Mouse (Mus musculus): Measurements from ENCODE around the gene Clgn. TPM values are rescaled to one million over a fixed set of nuclear protein-coding genes. Genes with fewer than 3 reads are reported as not detected.
A peak's percentile ranks its signal among the peaks of the same experiment; 100 is the strongest.
"Not testable (repeated sequence)": the region's sequence is repeated elsewhere in the genome, so short reads cannot be mapped to it uniquely, and the experiment has no call there.

Clgn gene
- total RNA-seq, 2 experiments from 2014 or later, result not detected

DNA sequence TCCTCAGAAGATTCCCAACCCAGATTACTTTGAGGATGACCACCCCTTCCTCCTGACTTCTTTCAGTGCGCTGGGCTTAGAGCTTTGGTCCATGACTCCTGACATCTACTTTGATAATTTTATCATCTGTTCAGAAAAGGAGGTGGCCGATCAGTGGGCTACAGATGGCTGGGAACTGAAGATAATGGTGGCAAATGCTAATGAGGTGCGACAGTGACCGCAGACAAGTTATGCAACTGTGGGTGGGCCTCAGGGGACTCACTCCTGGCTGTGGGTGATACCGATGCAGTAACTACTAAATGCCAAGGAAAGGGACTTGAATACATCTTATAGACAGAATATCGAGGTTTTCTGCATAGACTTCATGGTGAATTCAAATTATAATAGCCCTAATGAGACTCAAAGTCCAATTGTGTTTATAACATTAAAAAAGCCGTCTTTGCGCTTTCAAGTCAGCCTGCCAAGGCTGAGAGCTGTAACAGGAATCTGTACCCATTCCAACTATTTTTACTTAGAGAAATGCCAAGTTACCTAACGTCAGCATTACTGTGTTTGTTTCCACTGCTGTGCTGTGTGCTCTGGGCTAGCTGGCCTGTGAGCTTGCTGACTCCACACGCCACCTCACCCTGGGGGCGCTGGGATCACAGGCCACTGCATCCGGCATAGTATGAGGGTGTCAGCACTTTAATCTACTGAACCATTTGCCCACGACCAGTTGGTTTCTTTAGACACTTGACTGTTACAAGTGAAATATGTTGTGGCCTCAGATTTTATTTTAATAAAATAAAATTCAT, 33.6 kb downstream of the Clgn start:
- DNase-seq, result no peak

GRCm38 (mm10) chr8:83425202-83425601, 35.5 kb downstream of the Clgn start:
- no peak for DNase-seq

GRCm38 (mm10) chr8:83426104-83426759, 36.6 kb downstream of the Clgn start:
- DNase-seq, result no peak

DNA sequence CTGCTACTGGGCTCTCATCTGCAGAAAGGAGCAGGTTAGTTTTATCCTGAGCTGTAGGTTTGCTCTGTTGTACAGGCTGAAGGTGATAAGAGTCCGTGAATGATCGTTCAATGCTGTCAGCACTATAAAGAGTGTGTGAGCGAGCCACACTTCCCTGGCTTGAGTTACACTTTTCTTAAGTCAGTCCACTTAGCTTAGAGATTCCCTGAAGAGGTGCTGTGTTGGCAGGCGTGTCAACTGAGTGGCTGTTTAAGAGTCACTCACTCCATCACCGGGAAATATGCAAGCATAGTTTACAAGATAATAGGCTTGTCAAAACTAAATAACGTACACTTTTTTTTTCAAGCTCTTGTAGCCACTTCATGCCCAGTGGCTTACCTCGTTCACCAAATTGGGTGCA, 37.3 kb downstream of the Clgn start:
- DNase-seq, result no peak

GRCm38 (mm10) chr8:83428621-83429020, 39.0 kb downstream of the Clgn start:
- DNase-seq, result not testable (repeated sequence)

DNA sequence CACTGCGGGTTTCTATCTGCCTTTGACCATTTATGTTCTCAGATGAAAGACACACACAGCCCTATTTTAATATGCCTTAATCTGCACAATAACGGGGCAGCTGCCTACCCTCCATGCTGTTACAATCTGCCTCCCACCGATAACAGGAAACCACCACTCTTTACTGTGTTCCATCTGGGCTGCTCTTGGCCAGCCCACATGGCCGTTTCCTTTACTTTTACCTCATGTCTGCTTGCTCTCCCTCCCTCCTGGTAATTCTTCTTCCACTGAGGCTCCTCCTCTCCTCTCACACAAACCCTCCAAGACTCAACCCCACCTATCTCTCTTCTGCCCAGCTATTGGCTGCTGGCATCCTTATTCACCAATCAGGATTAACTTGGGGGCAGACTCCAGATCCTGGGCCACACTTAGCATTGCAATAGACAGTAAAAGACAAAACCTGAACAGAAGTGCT, 39.4 kb downstream of the Clgn start:
- no peak for DNase-seq

DNA sequence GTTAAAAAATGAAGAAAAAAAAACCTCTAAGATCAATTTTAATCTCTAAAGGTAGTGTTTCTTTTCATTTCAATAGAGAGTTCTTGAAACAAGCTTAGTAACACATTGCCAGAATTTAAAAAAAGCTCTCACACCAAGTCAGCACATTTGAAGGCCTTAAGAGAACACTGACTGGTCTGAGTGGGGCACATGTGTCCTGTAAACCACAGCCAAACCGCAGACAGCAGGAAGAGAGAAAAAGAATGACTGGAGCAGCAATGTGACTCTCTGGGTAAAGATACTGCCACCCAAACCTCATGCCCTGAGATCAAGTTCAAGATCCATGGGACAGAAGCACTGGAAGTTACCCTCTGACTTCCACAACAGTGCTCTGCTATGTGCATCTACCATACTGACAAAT, 47.4 kb downstream of the Clgn start:
- no peak for DNase-seq

DNA sequence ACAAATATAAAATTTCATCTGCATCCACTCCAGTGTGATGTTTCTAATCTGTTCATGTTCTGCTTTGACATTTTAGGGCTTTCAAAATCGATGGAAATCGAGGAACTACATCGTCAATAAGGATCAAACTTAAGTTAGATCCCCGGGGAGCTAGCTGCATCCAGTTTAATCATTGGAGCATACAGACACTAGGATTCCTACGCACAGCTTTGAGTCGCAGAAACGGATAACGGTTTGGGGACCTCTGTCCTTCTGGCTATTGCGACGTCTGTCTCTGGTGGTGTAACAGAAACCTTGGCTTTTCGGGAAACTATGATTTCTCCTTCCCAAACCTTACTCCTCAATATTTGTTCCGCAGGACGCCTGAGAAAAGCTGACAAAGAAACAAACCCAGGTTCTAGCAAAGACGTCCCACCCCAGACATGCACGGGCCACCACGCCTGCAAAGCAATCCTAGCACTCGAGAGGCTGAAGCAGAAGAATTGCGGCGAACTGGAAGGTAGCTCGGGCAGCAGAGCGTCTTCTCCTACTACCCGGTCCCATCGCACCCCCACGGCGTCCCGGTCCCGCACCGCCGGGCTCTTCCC, 52.1 kb downstream of the Clgn start:
- no peak for DNase-seq

- DNase-seq, result peak; percentile 99
Observed at GRCm38 (mm10) chr8:83442243-83443051, 52.8 kb downstream of the Clgn start.

- no peak for DNase-seq
Observed at GRCm38 (mm10) chr8:83443052-83443400, 53.4 kb downstream of the Clgn start.

DNA sequence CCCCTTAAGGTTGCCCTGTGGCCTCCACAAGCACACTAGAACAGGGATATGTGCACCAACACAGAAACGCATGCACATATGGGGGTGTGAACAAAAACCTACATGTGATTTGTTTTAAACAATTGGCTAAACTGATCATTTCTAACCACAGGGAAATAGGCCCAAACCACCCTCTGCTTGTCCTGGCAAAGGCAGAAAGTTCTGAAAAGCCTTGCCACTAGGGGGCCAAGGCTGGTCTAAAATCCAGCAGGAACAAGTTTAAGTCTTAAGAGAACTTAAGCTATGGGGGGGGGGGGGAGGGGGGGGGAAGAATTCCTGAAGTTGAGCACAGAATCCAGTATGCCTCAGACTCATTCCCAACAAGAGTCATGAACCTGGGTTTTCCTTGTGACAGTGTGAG, 60.3 kb downstream of the Clgn start:
- DNase-seq, result peak; percentile 36

DNA sequence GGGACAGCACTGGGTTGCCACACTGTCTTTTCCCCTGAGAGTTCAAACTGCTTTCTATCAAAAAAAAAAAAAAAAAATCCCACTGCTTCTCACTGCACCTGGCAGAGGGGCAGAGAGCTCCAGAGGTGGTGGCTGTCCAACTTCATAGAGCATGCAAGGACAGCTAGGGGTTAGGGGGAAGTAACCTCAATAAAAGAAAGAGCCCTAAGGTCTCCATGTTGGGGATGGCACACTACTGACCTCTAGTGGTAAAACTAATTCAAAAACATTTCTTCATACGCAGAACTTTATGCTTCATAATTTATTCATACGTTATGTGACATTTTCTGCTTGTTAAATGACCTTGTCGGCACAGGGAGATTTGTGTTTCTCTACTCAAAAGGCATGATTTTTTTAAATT, 61.4 kb downstream of the Clgn start:
- DNase-seq, result no peak

DNA sequence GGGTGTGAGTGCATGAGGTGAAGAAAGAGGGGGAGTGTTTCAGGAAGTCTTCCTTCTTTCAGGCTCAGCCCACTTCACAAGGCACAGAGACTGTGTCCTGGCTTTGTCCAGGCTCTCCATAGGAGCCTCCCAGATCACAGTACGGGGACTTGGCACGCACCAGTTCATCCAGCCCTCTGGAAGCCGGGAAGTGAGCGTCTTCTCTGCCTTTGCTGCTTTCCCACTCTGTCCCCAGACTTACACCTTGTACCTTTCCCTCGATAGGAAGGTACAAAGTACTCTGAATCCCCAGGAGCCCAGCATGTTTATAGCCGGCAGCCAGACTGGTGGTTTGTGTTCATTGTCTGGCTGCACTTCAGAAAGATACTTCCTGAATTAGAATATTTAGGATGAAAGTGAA, 67.5 kb downstream of the Clgn start:
- DNase-seq, result no peak

GRCm38 (mm10) chr8:83458222-83458621, 68.6 kb downstream of the Clgn start, which contains the start of gene Scoc:
Gene Scoc (minus strand): TSS chr8:83458391.
- DNase-seq, result no peak

DNA sequence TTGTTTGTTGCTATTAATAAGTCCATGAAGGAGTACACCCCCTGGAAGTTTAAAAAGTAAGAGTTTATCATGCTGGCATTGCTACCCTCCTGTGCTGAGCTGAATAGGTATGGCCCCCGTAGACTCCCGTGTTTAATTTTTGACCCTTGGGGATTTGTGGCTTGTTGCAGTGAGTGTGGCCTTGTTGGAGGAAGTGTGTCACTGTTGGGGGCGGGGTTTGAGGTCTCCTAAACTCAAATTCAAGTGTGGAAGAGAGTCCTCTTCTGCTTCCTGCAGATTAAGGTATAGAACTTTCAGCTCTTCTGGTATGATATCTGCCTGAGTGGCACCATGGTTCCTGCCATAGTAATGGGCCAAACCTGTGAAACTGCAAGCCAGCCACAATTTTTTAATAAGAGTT, 69.9 kb downstream of the Clgn start:
- DNase-seq, result no peak

Other genes starting within 250 kb of the Clgn start
- gene Tbc1d9, start 224.5 kb upstream of the Clgn start, total RNA-seq (2021), result 1 to 10 TPM; 7.0 to 8.3 TPM
- under 1 TPM in 1 of 2 experiments, not detected in 1; 0.33 TPM for gene Gm10645, start 223.7 kb upstream of the Clgn start, total RNA-seq (2021)
- 10 to 100 TPM; 10.4 to 21.3 TPM for gene Ucp1, start 99.5 kb upstream of the Clgn start, total RNA-seq (2021)
- 1 to 10 TPM; 8.3 to 9.5 TPM for gene Elmod2, start 57.4 kb upstream of the Clgn start, total RNA-seq (2021)
- not detected for gene Mgat4d, start 41.4 kb upstream of the Clgn start, total RNA-seq (2021)
- 10 to 100 TPM; 49.1 to 54.0 TPM for gene Scoc, start 68.5 kb downstream of the Clgn start, total RNA-seq (2021)
- gene Olfr370, start 145.9 kb downstream of the Clgn start, total RNA-seq (2021), result not detected
- gene Ndufb7, start 176.8 kb downstream of the Clgn start, total RNA-seq (2021), result 100 to 1,000 TPM; 517 to 525 TPM
- gene Tecr, start 218.1 kb downstream of the Clgn start, total RNA-seq (2021), result 100 to 1,000 TPM; 162 to 169 TPM
- 10 to 100 TPM; 21.3 to 22.8 TPM for gene Dnajb1, start 218.3 kb downstream of the Clgn start, total RNA-seq (2021)

Measured in heart, postnatal 4 days (tissue).